Mouse (Mus musculus) lung, postnatal 0 days (tissue): ENCODE measurements around the gene Gpr15. TPM values are rescaled to one million over a fixed set of nuclear protein-coding genes. Genes with fewer than 3 reads are reported as not detected.

Experiments
- ATAC-seq: fragments of 200-750 bp; cut with Nextera tagmentation; 2 replicates; pipeline ENCODE4 v1.8.0; 2017; ENCODE audit warnings: moderate library complexity
- DNase-seq: peaks from one replicate; pipeline ENCODE4 v3.0.0-alpha.2; 2016; ENCODE audit warnings: low spot score
- H3K27ac ChIP-seq: fragments of 300-500 bp; sonication (generic); 2 replicates; pipeline ENCODE4 v1.5.1; 2014; ENCODE audit warnings: antibody characterized with exemption, mild to moderate bottlenecking, low read length, mixed read lengths
- H3K27me3 ChIP-seq: fragments of 300-500 bp; sonication (generic); replicated peaks from 2 replicates; pipeline ENCODE4 v1.6.1; 2014; ENCODE audit warnings: low read length, mixed read lengths; ENCODE audit not compliant: insufficient read depth
- H3K36me3 ChIP-seq: fragments of 300-500 bp; sonication (generic); 2 replicates; pipeline ENCODE4 v1.6.1; 2014; ENCODE audit warnings: low read length, mixed read lengths; ENCODE audit not compliant: insufficient read depth
- H3K4me1 ChIP-seq: fragments of 300-500 bp; sonication (generic); 2 replicates; pipeline ENCODE4 v1.6.1; 2014; ENCODE audit warnings: antibody characterized with exemption, low read depth, low read length, mixed read lengths; ENCODE audit not compliant: insufficient read depth
- H3K4me2 ChIP-seq: fragments of 300-500 bp; sonication (generic); replicated peaks from 2 replicates; pipeline ENCODE4 v1.6.1; 2014; ENCODE audit warnings: low read depth, mild to moderate bottlenecking, low read length, moderate library complexity, mixed read lengths
- H3K4me3 ChIP-seq: fragments of 300-500 bp; sonication (generic); 2 replicates; pipeline ENCODE4 v1.5.1; 2014; ENCODE audit warnings: low read depth, low read length
- H3K9ac ChIP-seq: fragments of 300-500 bp; sonication (generic); replicated peaks from 2 replicates; pipeline ENCODE4 v1.6.1; 2014; ENCODE audit warnings: low read depth, mild to moderate bottlenecking
- H3K9me3 ChIP-seq: fragments of 300-500 bp; sonication (generic); 2 replicates; pipeline ENCODE4 v1.6.1; 2016; ENCODE audit warnings: low read length, mixed read lengths
- CTCF ChIP-seq: IDR thresholded peaks from 2 replicates; pipeline ENCODE4 v1.5.1; 2016; ENCODE audit warnings: antibody characterized with exemption, mild to moderate bottlenecking
- EP300 ChIP-seq: IDR thresholded peaks from 2 replicates; pipeline ENCODE4 v1.6.1; 2016; ENCODE audit warnings: antibody characterized with exemption, mild to moderate bottlenecking, control low read depth
- WGBS: fragments of 180-500 bp; shearing (Covaris S2); extraction: QIAGEN DNeasy Blood & Tissue Kit; methylation state at CpG from one replicate; pipeline ENCODE4 v1.1.7; 2014; 5-methylcytosine and 5-hydroxymethylcytosine counted together
- polyA plus RNA-seq: library from polyadenylated mRNA; unstranded; fragments of >200 nt; fragmentation: Nextera tagmentation; extraction: Ambion mirVana; gene quantifications from 2 replicates; pipeline ENCODE4 v1.2.1, GENCODE M21; 2015

The Gpr15 gene
- polyA plus RNA-seq, 1 experiment from 2014 or later, result 0.18 TPM

GRCm38 (mm10) chr16:58738205-58738604 is 19.3 kb upstream of the Gpr15 start:
- Histone ChIP-seq H3K4me3 (no peak overlapping the region), H3K36me3 (peaks cover 4% of the 10 kb centered on the region; the same call in 1 of the 2 replicates), H3K4me2 (no peak overlapping the region), H3K27me3 (no peaks in the 10 kb centered on the region), H3K27ac (no peak overlapping the region), H3K4me1 (no peaks in the 10 kb centered on the region), H3K9me3 (no peaks in the 10 kb centered on the region), H3K9ac (no peak overlapping the region)
- WGBS, result 80% methylated on average over 4 of the region's 4 CpGs
- DNase-seq (no peak), ATAC-seq (no peak)
- TF ChIP-seq CTCF (peak; percentile 25), EP300 (no peak)

GRCm38 (mm10) chr16:58728176-58728671 is 9.4 kb upstream of the Gpr15 start:
- under 1% methylated on average over 25 of the region's 31 CpGs for WGBS
- Histone ChIP-seq H3K9me3 (no peaks in the 10 kb centered on the region), H3K4me2 (peak overlapping the region; percentile 61), H3K9ac (peak overlapping the region; percentile 45), H3K4me1 (no peaks in the 10 kb centered on the region), H3K27me3 (no peaks in the 10 kb centered on the region), H3K36me3 (peaks cover 22% of the 10 kb centered on the region), H3K27ac (peak overlapping the region; percentile 85), H3K4me3 (peak overlapping the region; percentile 73)
- ATAC-seq (peak; percentile 86), DNase-seq (peak; percentile 64)
- TF ChIP-seq EP300, result no peak
- no peak for TF ChIP-seq CTCF

- peaks cover 19% of the 10 kb centered on the region for H3K36me3 ChIP-seq
- peak; percentile 99 for DNase-seq
- H3K4me3 ChIP-seq, result peak within 1 kb of the TSS; percentile 73
- peak within 1 kb of the TSS; percentile 85 for H3K27ac ChIP-seq
- ATAC-seq, result peak; percentile 100
- H3K4me2 ChIP-seq, result peak within 1 kb of the TSS; percentile 61
- no peaks in the 10 kb centered on the region for H3K9me3 ChIP-seq
- peak within 1 kb of the TSS; percentile 45 for H3K9ac ChIP-seq
- WGBS, result under 1% methylated on average over 34 of the region's 35 CpGs
- H3K4me1 ChIP-seq, result no peaks in the 10 kb centered on the region
- H3K27me3 ChIP-seq, result no peaks in the 10 kb centered on the region
- TF ChIP-seq EP300 (no peak), CTCF (no peak)
Measured at GRCm38 (mm10) chr16:58727477-58728131, 8.7 kb upstream of the Gpr15 start, which contains the start of gene Cldnd1. Cldnd1 (plus strand) TSS chr16:58727910.

- no peak overlapping the region for H3K9ac ChIP-seq
- peak overlapping the region; percentile 73; the same call in 1 of the 2 replicates for H3K4me3 ChIP-seq
- 76% methylated on average over 11 of the region's 11 CpGs for WGBS
- H3K4me1 ChIP-seq, result no peaks in the 10 kb centered on the region
- peaks cover 12% of the 10 kb centered on the region for H3K36me3 ChIP-seq
- DNase-seq (no peak), ATAC-seq (no peak)
- no peak for TF ChIP-seq EP300
- no peak for TF ChIP-seq CTCF
- no peaks in the 10 kb centered on the region for H3K27me3 ChIP-seq
- H3K27ac ChIP-seq, result no peak overlapping the region
- H3K9me3 ChIP-seq, result no peaks in the 10 kb centered on the region
- H3K4me2 ChIP-seq, result peak overlapping the region; percentile 61
Measured at GRCm38 (mm10) chr16:58726680-58727476, 8.0 kb upstream of the Gpr15 start.

- no peak for DNase-seq
- no peaks in the 10 kb centered on the region for H3K9me3 ChIP-seq
- H3K27ac ChIP-seq, result no peak overlapping the region
- 69% methylated on average over 2 of the region's 2 CpGs for WGBS
- H3K27me3 ChIP-seq, result no peaks in the 10 kb centered on the region
- H3K4me2 ChIP-seq, result no peak overlapping the region
- TF ChIP-seq CTCF (no peak), EP300 (no peak)
- no peaks in the 10 kb centered on the region for H3K36me3 ChIP-seq
- ATAC-seq, result no peak
- no peak overlapping the region for H3K9ac ChIP-seq
- H3K4me3 ChIP-seq, result no peak overlapping the region
- no peaks in the 10 kb centered on the region for H3K4me1 ChIP-seq
Measured at GRCm38 (mm10) chr16:58722292-58722691, 3.4 kb upstream of the Gpr15 start.

GRCm38 (mm10) chr16:58715018-58715417 is 3.9 kb downstream of the Gpr15 start:
- H3K4me3 ChIP-seq, result no peak overlapping the region
- DNase-seq (no peak), ATAC-seq (no peak)
- H3K4me1 ChIP-seq, result no peaks in the 10 kb centered on the region
- no peak overlapping the region for H3K27ac ChIP-seq
- no peak overlapping the region for H3K9ac ChIP-seq
- no peaks in the 10 kb centered on the region for H3K9me3 ChIP-seq
- TF ChIP-seq EP300, result no peak
- TF ChIP-seq CTCF, result no peak
- WGBS, result 65% methylated on average over 4 of the region's 4 CpGs
- H3K4me2 ChIP-seq, result no peak overlapping the region
- no peaks in the 10 kb centered on the region for H3K27me3 ChIP-seq
- H3K36me3 ChIP-seq, result no peaks in the 10 kb centered on the region
